Comparison of ENCODE assay signal across 8 mouse cellular contexts in genomic region chr11:108910903-108911302, GRCm38 (mm10). TPM values are rescaled to one million over a fixed set of nuclear protein-coding genes. Genes with fewer than 3 reads are reported as not detected.
DNase-seq lines count a peak whose midpoint lies in the region; ATAC-seq lines count a peak whose summit lies in the region.

No protein-coding gene starts in this region.

- peaks cover 49% of the 10 kb centered on the region for H3K4me1 ChIP-seq in limb, embryonic 10.5 days

- H3K4me3 ChIP-seq in limb, embryonic 10.5 days: peak overlapping the region; percentile 42

- H3K27ac ChIP-seq in limb, embryonic 10.5 days: peak overlapping the region; percentile 56; the same call in 1 of the 2 replicates

- peaks cover 20% of the 10 kb centered on the region for H3K27me3 ChIP-seq in limb, embryonic 10.5 days (ENCODE audit: low read depth, poor library complexity, severe bottlenecking)

- DNase-seq in embryo, embryonic 10 days (ENCODE audit: low spot score): peak; percentile 39
- DNase-seq in embryo, embryonic 9.5 days (ENCODE audit: extremely low spot score): no peak
- DNase-seq in limb, embryonic 10.5 days (ENCODE audit: low spot score): no peak
- peak; percentile 37 to 44 for DNase-seq in natural killer cell, adult 2 months (ENCODE audit: low spot score in 2 of 2)
- no peak for DNase-seq in layer of hippocampus, postnatal 10 days (ENCODE audit: low spot score in 2 of 2)
- DNase-seq in right cerebral cortex, postnatal 14 days: no peak
- DNase-seq in frontal cortex, adult 2 months (ENCODE audit: extremely low spot score in 1 of 2, low spot score in 1 of 2): no peak

- no peaks in the 10 kb centered on the region for H3K36me3 ChIP-seq in limb, embryonic 10.5 days

- no peaks in the 10 kb centered on the region for H3K9me3 ChIP-seq in limb, embryonic 10.5 days (replicated peaks)

- WGBS in limb, embryonic 10.5 days: 12% methylated on average over 7 of the region's 7 CpGs

- ATAC-seq in CD4-positive, CD25-positive, alpha-beta regulatory T cell, adult 4 months: peak; percentile 92

RNA-seq across cellular contexts. Expression of gene Axin2, which starts 9.2 kb away (rescaled TPM):
- polyA plus RNA-seq in CD4-positive, CD25-positive, alpha-beta regulatory T cell, adult 4 months (2017; shearing (Covaris generic)): 10 to 100 TPM in 1 of 2 experiments, 1 to 10 TPM in 1; 4.4 to 10.5 TPM
- polyA plus RNA-seq in limb, embryonic 10.5 days (2016; fragmentation: Nextera tagmentation; extraction: Ambion mirVana): 13.1 and 13.4 TPM in 2 replicates
- 10 to 100 TPM; 30.3 to 32.6 TPM for total RNA-seq in layer of hippocampus, postnatal 10 days (2021)
- 24.0 and 26.5 TPM in 2 replicates for polyA plus RNA-seq in frontal cortex, adult 2 months (2012; rRNA removed)

Comparison
In these comparisons a context has a peak if more than half of its experiments do, and no peak if none do; other contexts are left out.
1. DNase-seq: peak in embryo, embryonic 10 days (single experiment) and natural killer cell, adult 2 months (2 of 2); none in embryo, embryonic 9.5 days (single experiment), limb, embryonic 10.5 days (single experiment), layer of hippocampus, postnatal 10 days (0 of 2), right cerebral cortex, postnatal 14 days (single experiment) and frontal cortex, adult 2 months (0 of 2).